Mouse (Mus musculus): ENCODE results near the gene Zfp141. TPM values are rescaled to one million over a fixed set of nuclear protein-coding genes. Genes with fewer than 3 reads are reported as not detected.
"Not testable (repeated sequence)": the region's sequence is repeated elsewhere in the genome, so short reads cannot be mapped to it uniquely, and the experiment has no call there.

Gene Zfp141
- polyA plus RNA-seq (2012), result 1.6 and 1.9 TPM in 2 replicates

- TF ChIP-seq GATA1 (IDR thresholded peaks at IDR 0.05; ENCODE audit: low read length), result not testable (repeated sequence)
Measured at GRCm38 (mm10) chr7:42505588-42505987, at the start of gene Zfp141. Gene Zfp141 (minus strand): TSS chr7:42505740.

- TF ChIP-seq GATA1 (IDR thresholded peaks at IDR 0.05; ENCODE audit: low read length), result no peak
Measured at GRCm38 (mm10) chr7:42551766-42552165, 46.2 kb upstream of the Zfp141 start.

DNA sequence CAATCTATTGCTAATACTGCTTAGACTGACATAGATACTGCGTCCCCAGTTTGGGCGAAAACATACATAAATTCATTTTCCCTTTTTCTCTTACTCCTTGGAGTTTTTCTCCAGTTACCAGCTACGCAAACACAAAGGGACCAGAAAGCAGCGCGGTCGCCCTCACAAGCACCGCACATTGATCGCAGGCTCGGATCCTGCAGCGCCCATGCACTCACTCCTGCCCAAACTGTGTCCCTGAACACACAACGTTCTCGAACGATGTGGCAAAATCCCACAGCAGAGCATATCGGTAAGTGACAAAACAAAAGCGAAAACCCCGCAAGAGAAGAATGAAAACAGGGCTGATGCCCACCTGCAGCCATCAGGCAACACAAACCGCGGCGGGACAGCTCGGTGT is 354 bp downstream of the Zfp141 start:
- TF ChIP-seq GATA1 (IDR thresholded peaks at IDR 0.05; ENCODE audit: low read length), result no peak

- no peak for TF ChIP-seq GATA1 (IDR thresholded peaks at IDR 0.05; ENCODE audit: low read length)
Measured at GRCm38 (mm10) chr7:42498248-42498647, 7.3 kb downstream of the Zfp141 start.

GRCm38 (mm10) chr7:42497356-42497755 is 8.2 kb downstream of the Zfp141 start:
- TF ChIP-seq GATA1 (IDR thresholded peaks at IDR 0.05; ENCODE audit: low read length), result no peak

GRCm38 (mm10) chr7:42496202-42496601 is 9.3 kb downstream of the Zfp141 start:
- no peak for TF ChIP-seq GATA1 (IDR thresholded peaks at IDR 0.05; ENCODE audit: low read length)

GRCm38 (mm10) chr7:42490859-42491258 is 14.7 kb downstream of the Zfp141 start:
- TF ChIP-seq GATA1 (IDR thresholded peaks at IDR 0.05; ENCODE audit: low read length), result no peak

GRCm38 (mm10) chr7:42490358-42490757 is 15.2 kb downstream of the Zfp141 start:
- no peak for TF ChIP-seq GATA1 (IDR thresholded peaks at IDR 0.05; ENCODE audit: low read length)

DNA sequence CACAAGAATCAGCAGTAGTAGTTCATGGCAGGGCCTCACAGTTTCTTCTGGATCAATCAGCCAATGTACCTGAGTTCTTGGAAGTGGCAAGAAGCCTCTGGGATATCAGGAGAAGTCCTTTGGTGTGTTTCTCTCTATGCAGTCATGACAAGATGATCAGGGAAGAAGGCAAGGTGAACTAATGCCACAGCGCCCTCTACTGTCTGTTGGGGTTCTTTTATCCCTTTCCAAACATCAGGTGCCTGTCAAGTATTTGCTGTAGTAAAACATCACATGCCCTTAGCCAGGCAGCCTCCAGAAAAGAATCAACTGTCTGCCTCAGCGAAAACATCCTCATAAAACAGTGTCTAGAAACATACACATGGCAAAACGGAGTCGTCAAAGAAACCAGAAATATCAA is 50.9 kb downstream of the Zfp141 start:
- no peak for TF ChIP-seq GATA1 (IDR thresholded peaks at IDR 0.05; ENCODE audit: low read length)

DNA sequence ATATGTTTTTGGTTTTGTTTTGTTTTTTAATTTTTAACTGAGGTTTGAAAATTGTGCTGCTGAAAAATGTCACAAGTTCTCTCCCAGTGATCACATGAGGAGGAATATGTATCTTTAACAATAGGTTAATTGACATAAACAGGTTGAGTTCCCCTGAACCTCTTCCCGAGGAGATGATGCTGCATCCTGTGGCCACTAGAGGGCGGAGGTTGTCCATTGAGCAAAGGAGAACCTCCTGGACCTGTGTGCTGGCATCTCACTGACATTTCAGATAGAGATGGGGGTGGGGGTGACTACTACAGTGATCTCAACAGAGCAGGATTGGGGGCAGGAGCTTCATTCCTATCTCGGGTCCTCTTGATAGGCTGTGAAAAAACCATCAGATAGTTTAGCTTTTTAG is 54.9 kb downstream of the Zfp141 start:
- no peak for TF ChIP-seq GATA1 (IDR thresholded peaks at IDR 0.05; ENCODE audit: low read length)

- TF ChIP-seq GATA1 (IDR thresholded peaks at IDR 0.05; ENCODE audit: low read length), result no peak
Measured at GRCm38 (mm10) chr7:42447850-42448249, 57.7 kb downstream of the Zfp141 start, which contains the start of gene 4933421I07Rik. Gene 4933421I07Rik (minus strand): TSS chr7:42448120.

DNA sequence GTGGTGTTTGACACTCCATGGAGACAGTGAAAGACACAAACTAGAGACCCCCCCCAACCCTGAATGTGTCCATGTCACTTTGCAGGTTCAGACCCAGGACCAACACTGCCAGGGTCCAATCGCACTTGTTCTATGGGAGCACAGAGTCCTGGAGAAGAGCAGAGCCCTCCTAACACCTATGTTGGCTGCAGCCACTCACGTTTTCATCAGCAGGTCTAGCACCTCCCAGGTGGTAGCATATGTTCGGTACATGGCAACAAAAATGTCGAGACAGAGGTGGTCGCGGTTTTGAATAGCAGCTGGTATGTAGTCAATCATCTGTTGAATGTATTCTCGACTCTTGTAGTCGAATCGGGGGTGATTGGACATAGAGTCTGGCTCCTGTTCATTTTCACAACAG is 58.2 kb downstream of the Zfp141 start:
- no peak for TF ChIP-seq GATA1 (IDR thresholded peaks at IDR 0.05; ENCODE audit: low read length)

Other genes starting within 250 kb of the Zfp141 start
- not detected in 2 replicates for gene Vmn2r61, start 245.7 kb downstream of the Zfp141 start, polyA plus RNA-seq (2012)
- gene 4933421I07Rik, start 57.6 kb downstream of the Zfp141 start, polyA plus RNA-seq (2012), result not detected in 2 replicates
- gene Gm21028, start 72.8 kb upstream of the Zfp141 start, polyA plus RNA-seq (2012), result not detected in 2 replicates
- not detected in 2 replicates for gene Zfp977, start 86.8 kb upstream of the Zfp141 start, polyA plus RNA-seq (2012)
- 0.05 and 0.08 TPM in 2 replicates for gene Zfp976, start 136.8 kb upstream of the Zfp141 start, polyA plus RNA-seq (2012)
- gene Zfp975, start 187.0 kb upstream of the Zfp141 start, polyA plus RNA-seq (2012), result 0.12 and 0.24 TPM in 2 replicates
- not detected in 2 replicates for gene Gm17067, start 221.3 kb upstream of the Zfp141 start, polyA plus RNA-seq (2012)

Measured in G1E-ER4 (cell line).